Mouse (Mus musculus) T-helper 17 cell (primary cell): Measurements from ENCODE around the gene Plekhb2.

Experiments
- in situ Hi-C, 2 experiments: fragments of 300-600 bp; cut with MboI, MseI; formaldehyde crosslinking; loops; 1 replicate in 1 of 2; 2 replicates in 1 of 2; pipeline ENCODE4 v1.15.1; 2025; ENCODE audit warnings: high pct_unique_total_duplicates in 2 of 2

Plekhb2 gene

DNA sequence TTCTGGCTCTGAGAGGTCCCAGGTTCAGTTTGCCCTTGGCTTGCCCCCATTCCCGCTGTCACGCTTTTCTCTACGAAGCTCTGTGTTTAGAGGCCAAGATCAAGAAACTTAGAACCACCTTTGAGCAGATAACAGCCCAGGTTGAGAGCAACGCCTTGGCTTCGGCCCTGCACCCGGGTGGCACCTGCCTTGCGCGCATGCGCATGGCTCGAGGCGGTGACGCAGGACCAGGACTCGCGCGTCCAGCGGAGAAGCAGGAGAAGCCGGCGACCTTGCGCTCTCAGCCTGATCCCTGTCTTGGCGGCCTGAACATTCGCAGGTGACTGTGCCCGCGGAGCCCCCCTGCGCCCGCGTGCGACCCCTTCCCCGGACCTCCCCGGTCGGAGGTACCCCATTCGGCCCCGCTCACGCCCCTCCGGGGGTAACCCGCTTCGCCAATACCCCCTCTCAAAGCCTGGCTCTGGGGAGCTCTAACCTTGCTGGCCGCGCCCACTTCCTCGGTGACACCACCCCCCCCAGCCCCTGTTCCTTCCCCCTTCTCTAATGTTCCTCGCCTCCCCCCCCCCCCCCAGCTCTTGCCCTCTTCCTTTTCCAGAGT lies at the start of gene Plekhb2:
Gene Plekhb2, plus strand, starts transcription at position 232 of the 598 bp plus-strand sequence.
- in situ Hi-C loops = loop anchor here (5.0 to 25.0 kb wide), 4 partner anchors 48 to 1437 kb away; partner anchors contain the start of genes Ccdc115 (in 2 of the 2) and Imp4 (in 2 of the 2)

DNA sequence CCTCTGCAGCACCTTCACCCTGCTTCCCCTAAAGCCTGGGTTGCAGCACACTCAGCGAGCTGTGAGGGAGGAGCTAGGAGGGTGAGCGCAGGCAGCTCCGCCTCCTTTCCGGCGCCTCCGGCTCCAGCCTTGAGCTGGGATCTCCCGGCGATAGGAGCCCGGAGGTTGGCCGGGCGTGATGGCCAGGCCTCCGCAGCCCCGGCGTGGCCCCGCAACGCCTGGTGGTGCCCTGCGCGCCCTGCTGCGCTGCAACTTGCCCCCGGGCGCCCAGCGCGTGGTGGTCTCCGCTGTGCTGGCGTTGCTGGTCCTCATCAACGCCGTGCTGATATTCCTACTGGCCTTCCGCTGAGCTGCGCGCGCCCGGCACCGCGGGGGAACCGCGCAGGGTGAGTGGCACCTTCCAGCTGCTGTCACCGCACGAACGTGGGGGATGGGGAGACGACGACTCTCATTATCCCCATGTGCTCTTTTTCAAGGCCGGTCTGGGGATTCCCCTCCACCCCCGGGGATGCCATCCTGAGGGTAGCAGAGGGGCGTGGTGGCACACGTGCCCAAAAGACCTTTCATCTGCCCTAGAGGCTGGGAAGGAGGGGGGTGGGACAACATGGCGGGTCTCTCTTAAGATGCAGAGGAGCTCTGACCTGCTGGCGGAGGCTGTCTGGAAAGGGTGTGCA lies 48.0 kb upstream of the Plekhb2 start:
- in situ Hi-C loops = loop anchor here (5.0 to 10.0 kb wide), 2 partner anchors 51 to 63 kb away; no protein-coding TSS in a partner anchor

DNA sequence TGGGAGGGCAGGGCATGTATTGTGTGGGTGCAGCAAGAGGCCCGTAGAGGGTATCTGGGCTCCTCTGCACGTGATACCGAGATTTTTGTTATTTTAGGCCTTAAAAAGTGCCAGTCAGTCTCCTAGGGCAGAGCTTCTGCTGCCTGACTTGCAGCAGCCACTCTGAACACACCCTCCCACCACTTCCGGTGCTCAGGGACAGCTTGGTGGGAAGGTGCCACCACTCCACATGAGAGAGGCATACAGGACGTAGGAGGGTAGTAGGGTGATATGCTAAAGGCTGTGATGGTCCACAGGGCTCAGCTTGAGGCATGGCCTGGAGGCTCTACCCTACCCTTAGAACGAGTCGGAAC lies 47.5 kb upstream of the Plekhb2 start:
- in situ Hi-C loops = loop anchor here (5.0 to 10.0 kb wide), 2 partner anchors 50 to 63 kb away; no protein-coding TSS in a partner anchor

DNA sequence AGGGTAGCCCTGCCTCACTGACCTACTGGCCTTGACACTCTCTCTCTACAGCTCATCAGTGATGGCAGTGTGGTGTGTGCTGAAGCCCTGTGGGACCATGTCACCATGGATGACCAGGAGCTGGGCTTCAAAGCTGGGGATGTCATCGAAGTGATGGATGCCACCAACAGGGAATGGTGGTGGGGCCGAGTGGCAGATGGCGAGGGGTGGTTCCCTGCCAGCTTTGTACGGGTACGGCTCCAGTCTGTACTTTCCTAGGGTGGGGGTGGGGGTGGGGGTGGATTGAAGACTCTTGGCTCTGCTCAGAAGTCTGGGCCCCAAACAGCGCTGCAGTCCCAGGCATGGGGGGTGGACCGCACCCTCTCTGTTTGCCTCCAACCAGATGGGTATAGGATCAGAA lies 44.9 kb upstream of the Plekhb2 start:
- in situ Hi-C loops = loop anchor here (5.0 to 10.0 kb wide), 2 partner anchors 47 to 60 kb away; no protein-coding TSS in a partner anchor

DNA sequence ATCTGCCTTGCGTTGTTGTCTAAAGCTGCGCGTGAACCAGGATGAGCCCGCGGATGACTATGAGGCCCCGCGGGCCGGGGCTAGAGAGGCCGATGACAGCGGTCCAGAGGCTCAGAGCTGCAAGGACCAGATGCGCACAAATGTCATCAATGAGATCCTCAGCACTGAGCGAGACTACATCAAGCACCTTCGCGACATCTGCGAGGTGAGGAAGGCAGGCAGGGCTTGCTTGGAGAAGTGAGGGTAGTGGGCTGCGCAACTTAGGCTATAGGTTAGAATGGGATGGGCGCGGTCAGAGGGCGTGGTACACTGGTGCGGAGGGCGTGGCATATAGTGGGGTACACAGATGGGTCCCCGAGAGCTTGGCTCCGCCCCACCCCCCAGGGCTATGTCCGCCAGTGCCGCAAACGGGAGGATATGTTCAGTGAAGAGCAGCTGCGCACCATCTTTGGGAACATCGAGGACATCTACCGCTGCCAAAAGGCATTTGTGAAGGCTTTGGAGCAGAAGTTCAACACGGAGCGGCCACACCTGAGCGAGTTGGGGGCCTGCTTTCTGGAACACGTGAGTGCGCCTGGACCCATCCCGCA lies 43.8 kb upstream of the Plekhb2 start:
- in situ Hi-C loops = loop anchor here in 1 of 2 experiments (10.0 kb wide), 1 partner anchor 59 kb away; no protein-coding TSS in a partner anchor

DNA sequence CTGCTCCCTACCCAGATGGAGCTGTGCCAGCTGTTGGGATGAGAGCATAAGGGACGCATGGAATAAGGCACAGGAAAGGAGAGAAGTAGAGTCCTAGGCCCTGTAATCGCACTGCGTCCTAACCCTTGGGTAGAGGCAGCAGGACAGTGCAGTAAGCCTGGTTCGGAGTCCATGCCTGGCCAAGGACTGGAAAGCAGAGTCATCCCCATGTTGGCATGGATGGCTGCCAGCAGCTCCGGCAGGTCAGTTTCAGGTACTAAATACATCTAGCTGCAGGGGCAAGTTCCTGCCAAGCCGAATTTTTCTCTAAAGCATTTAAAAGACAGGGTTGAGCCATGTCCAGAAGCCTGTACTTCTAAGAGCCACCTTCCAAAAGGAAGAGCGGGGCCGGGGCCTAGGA lies 41.3 kb upstream of the Plekhb2 start:
- in situ Hi-C loops = loop anchor here in 1 of 2 experiments (10.0 kb wide), 1 partner anchor 56 kb away; no protein-coding TSS in a partner anchor

DNA sequence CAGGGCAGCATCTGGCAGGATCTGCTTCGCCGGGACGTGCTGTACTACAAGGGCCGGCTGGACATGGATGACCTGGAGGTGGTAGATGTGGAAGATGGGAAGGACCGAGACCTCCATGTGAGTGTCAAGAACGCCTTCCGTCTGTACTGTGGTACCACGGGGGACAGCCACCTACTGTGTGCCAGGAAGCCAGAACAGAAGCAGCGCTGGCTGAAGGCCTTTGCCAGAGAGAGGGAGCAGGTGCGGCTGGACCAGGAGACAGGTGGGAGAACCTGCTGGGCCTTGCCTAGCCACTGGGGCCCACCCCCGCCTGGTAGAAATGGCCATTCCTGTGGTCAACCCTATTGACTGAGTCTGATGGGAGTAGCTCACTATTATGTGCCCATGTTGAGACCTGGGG lies 39.5 kb upstream of the Plekhb2 start:
- in situ Hi-C loops = no loop called here

DNA sequence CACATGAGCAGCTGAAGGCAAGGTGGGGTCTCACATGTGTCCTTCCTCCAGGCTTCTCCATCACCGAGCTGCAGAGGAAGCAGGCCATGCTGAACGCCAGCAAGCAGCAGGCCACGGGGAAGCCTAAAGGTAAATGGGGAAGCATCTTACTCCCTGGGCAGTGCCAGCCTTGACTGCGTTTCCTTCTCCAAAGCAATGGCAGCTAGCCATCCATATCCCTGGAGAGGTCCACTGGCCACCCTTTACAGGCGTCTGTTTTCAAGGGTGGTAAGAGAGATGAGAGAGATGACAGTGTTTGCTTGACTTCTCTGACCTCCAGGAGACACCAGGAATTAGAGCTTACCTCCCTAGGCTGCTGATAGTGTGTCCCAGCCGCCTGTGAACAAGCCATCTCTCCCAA lies 38.7 kb upstream of the Plekhb2 start:
- in situ Hi-C loops = no loop called here

DNA sequence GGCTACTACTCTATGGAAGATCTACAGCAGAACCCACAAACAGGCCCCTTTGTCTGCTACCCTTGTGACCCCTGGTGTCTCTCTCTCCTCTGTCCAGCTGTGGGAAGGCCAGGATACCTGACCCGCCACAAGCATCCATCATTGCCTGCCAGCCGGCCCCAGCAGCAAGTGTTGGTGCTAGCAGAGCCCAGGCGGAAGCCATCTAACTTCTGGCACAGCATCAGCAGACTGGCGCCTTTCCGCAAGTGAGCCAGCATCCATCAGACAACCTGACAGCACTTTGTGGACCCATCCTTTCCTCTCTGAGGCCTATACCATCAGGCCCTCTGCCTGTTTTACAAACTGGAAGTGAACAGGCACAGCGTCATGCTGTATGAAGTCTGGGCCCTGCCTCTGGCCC lies 38.2 kb upstream of the Plekhb2 start:
- in situ Hi-C loops = no loop called here

DNA sequence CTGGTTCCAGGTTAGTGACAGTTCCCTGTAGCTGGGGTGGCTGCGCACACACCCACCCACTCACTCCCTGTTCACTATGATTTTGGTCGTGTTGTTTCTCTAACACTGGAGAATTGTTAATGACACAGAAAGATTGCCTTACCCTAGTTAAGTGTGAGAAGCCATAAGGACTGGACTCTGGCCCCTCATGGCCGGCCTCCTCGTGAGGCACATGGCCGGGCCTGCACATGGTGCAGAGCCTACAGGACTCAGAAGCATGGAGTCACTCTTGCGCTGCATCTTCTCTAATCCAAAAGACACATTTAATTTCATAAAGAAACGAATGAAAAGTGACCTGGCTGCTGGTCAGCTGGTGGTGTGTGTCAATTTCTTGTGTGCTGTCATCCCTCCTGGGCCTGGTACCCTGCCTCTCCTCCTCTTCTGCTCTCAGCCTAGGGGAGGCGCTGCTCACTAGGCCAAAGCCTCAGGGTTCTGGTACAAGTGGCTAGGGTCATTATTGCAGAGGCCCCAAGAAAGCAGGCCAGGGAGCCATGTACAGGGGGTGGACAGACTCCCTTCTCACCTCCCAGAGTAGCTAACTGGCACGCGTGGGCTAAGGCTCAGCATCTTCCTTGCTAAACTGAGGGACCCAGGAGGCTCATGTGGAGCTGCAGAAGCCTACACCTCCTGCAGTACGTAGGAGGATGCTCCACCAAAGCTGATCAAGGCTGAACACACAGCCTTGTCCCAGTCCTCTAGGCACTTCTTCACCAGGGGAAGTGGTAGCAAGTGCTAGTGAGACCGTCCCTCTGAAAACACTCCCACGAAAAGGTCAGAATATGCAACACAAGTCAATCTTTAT lies 37.1 kb upstream of the Plekhb2 start:
- in situ Hi-C loops = no loop called here

DNA sequence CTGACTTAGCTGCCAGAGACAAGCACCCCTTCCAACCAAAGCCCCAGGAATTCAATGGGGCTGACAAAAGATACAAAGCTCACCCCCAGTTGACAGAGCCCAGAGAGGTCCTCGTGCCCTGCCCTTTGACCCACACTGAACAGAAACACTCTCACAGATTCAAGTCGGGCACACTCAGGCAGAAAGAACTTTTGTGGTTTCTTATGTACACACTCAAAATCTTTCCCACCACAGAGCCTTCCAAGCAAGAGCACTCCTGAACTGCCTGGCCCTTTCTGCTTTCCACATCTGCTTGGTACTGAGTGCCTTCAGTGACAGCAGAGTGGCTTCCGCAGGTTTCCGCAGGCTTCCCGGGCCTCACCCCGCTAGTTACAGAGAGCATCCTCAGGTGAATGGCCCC lies 33.9 kb upstream of the Plekhb2 start:
- in situ Hi-C loops = no loop called here

DNA sequence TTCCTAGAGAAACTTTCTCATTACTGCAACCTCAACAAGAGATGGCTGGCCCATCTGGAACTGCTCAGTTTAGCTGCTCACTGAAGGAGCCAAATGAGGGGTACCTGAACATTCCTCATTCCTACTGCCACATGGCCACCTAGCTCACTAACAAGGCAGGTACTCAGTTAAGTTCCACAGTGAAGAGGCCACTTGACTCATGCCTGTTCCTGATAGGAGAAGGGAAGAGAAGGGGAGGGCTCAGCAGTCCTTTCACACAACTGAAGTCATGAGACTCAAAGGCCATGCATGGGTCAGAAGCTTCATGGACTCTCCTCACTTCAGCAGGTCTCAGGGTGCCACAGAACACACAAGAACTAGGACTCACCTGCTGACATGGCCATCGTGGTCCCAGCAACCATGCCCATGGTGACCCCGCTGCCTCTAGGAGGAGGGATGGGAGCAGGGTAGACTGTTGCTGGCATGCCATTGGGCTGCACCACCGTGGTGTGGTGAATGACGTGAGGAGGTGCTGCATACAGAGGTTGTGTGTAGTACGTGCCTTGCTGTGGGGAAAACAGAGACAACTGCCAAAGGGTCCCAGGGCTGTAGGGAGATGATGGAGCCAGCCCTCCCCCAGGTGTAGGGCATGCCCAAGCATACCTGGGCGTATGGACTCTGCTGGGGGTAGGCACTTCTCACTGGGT lies 30.4 kb upstream of the Plekhb2 start:
- in situ Hi-C loops = no loop called here

DNA sequence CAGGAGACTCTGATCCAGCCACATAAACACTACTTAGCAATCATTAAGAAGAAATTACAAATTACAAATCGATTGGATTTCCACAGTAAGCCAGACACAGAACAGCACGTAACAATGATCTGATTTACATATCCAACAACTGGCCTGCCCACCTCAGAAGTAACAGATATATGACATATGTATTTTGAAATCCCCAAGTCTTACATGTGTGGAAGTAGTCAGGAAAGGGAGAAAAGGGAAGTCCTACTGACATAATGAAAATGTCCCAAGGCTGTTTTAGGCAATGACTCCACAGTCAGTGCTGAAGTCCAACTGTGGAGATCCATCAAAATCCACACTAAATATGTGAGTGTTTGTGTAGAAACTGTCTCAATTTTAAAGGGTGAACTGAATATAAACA lies 28.4 kb upstream of the Plekhb2 start:
- in situ Hi-C loops = no loop called here

DNA sequence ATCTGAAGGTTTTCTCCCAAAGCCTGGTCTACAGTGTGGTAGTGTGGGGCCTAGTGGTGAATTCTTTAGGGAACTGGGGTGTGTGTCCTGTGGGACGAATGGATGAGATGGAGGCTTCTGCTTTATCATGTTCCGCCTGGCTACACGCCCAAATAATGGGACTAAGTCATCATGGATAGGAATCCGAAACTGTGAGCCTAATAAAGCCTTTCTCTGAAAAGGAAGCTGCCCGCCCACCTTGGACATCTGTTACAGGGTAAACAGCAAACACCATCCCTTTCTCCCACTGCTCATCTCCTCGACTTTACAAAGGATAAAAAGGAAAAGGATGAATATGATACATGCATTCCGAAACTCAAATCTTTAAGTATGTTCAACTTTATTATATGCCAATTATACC lies 27.8 kb upstream of the Plekhb2 start:
- in situ Hi-C loops = no loop called here

DNA sequence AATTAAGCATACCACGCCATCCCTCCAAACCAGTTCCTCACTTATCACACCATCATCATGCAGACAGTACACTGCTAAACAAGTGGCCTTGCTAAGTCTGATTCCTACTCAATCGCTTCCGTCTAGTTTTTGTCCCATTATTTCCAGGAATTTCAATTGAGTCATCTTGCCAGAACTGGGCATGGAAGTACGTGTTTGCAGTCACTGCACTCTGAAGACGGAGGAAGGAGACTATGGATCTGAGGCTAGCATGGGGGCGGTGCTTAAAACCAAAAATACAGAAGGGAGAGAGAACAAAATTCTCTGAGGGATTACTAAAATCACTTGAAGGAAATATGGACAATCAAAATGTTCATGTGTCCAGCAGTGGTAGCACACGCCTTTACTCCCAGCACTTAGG lies 27.0 kb upstream of the Plekhb2 start:
- in situ Hi-C loops = no loop called here

DNA sequence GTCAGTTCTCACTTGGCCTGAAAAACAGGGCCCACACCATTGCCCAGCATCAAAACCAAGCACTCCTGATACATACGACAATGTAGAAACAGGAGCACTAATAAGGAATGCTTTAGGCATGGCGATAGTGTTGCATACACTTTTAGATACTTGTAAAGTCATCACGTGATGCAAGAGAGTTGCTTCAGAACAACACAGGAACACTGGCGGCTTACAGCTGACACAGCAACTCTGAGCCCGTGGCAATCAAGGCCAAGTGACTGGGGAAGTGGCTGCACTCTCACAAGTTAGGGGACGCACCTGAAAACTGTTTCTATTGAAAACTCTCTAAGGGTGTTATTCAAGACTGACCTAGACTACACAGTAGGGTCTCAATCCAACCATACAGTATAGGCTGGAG lies 26.4 kb upstream of the Plekhb2 start:
- in situ Hi-C loops = no loop called here

DNA sequence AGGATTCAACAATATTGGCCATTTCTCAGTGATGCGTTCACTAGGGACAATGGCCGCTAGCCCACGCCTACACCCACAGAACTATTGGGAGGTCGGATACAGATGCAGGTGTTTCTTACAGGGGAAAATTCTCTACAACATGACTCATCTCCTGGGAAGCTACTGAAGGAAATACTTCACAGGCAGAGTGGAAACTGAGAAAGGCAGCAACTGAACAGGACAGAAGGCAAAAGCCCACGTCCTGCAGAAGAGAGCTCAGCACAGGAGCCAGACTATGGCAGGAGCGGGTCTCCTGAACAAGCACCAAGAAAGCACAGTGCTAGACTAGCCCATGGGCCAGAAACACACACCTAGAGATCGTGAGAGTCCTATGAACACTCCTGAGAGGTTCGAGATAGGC lies 25.6 kb upstream of the Plekhb2 start:
- in situ Hi-C loops = no loop called here

DNA sequence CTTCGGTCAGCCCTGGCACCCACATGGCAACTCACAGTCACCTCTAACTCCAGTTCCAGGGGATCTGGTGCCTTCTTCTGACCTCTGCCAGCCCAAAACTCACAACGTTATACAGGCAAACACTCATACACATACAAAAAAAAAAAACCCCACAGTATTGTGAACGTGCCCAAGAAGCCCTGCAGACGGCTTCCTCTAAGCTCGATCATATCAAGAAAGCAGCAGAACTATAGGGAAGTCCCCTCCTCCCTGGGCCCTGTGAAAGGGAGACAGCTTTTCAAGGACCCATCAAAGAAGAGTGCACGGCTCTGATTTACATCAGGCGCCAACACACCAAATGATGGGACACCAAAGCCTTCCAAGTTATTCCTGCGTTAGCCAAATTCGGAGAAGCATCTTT lies 23.9 kb upstream of the Plekhb2 start:
- in situ Hi-C loops = loop anchor here in 1 of 2 experiments (25.0 kb wide), 1 partner anchor 1461 kb away; no protein-coding TSS in a partner anchor

DNA sequence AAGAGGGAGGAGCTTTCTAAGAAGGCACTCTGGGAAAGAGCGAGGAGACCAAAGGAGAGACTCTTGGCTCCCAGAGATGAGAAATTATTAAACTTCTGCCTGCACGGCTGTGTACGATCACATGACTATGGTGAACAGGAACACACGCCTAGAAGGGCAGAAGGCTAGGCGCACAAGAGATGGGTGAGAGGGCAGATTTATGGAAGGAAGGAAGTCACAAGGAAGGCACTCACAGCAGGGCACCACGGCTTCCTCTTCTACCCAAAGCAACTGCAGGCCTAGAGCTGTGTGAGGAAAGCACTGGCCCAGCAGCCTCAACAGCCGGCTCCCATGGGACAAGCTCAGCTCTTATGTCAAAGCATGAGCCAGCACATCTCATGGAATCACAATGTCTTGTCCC lies 21.9 kb upstream of the Plekhb2 start:
- in situ Hi-C loops = loop anchor here in 1 of 2 experiments (25.0 kb wide), 1 partner anchor 1459 kb away; no protein-coding TSS in a partner anchor

DNA sequence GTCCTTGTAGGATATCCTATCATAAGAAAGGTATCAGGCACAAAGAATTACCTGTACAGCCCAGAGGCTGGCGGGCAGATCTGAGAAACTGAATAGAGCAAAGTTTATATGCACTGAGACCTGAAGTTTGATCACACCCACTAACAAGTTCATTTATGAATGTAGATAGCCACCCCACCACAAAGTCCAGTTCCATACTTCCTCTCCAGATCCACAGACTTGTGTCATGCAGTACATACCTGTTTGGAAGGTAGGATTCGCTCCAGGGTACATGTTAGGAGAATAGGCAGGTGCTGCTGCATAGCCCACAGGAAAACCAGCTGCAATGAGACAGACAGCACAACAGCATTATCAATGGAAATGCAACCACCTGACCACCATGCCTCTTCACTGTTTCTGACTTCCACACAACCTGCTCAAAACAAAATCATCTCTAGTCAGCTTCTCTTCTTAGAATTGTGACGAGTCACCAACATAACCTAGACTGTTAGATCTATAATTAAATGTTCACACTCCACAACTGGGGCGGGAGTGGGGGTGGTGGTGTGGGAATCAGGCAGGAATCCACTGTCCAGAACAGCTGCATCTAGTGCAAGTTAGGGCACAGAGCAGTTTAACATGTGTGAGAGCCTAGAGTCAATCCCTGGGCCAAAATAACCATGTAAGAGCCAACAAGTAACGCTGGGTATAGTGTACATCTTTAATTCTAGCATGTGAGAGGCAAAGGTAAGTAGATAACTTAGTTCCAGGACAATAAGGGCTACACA lies 21.1 kb upstream of the Plekhb2 start:
- in situ Hi-C loops = loop anchor here in 1 of 2 experiments (25.0 kb wide), 1 partner anchor 1459 kb away; no protein-coding TSS in a partner anchor
